Mouse (Mus musculus) c-Kit-positive CD71-positive TER-119-negative erythroid progenitor cells, embryonic 14.5 days (primary cell): ENCODE measurements around the gene Lpp.
"Not testable (repeated sequence)": the region's sequence is repeated elsewhere in the genome, so short reads cannot be mapped to it uniquely, and the experiment has no call there.

Experiments
- DNase-seq: peaks from one replicate; pipeline ENCODE4 v3.0.0-alpha.2; 2013; ENCODE audit warnings: low read depth

Lpp gene

DNA sequence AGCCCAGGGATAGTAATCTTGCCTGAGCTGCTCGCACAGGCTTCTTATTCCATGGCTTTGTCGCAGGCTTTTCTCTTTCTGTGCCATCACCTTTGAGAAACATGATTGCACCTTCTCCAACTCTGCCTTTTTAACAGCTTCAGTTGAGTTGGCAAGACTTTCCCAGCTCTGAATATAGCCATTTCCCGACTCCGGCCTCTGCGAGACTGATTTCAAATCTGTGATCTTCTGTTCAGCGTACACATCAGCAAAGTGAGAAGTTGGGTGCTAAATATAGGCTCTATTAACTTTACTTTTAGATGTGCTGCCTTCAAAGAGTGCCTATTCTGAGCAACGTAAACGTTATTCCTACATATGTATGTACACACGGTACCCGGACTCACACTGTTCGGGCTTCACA is 597.0 kb downstream of the Lpp start:
- DNase-seq = no peak

DNA sequence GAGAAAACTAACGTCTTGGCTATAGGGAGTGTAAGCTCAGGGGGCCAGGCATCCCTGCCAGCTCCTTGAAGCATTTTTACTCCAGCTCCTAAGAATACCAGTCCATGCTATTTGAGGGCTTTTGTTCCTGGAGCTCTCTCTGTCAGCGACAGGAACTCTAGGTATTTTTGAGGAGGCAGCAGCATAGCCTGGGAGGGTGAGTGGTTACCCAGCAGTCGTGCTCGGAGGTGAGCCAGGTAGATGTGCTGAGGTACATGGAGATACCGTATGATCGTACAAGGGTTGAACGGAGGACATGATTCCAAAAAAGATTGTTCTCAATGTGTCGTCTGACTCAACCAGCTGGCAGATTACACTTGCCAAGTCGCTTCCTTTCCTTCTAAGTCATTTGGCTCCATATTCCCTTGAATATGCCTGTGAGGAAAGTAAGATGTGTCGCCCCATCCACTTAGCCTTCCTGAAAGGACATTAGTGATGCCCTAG is 597.8 kb downstream of the Lpp start:
- no peak for DNase-seq

DNA sequence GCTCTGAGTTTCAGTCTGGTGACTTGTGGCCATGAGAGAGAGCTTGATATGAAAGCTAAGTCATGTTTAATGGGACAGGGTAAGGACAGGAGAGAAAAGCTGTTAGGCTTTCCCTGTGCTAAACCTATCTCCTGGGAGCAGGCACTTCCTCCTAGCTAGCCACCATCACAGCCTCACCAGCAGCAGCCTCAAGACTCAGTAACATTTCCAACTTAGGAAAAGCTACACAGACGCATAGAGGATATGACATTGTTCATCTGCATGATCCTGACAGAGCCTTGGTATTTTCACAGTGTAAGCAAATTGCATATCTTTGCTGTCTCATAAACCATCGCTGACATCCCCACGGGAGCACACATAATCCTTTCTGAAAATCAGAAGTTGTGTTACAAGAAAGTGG is 598.7 kb downstream of the Lpp start:
- DNase-seq = no peak

DNA sequence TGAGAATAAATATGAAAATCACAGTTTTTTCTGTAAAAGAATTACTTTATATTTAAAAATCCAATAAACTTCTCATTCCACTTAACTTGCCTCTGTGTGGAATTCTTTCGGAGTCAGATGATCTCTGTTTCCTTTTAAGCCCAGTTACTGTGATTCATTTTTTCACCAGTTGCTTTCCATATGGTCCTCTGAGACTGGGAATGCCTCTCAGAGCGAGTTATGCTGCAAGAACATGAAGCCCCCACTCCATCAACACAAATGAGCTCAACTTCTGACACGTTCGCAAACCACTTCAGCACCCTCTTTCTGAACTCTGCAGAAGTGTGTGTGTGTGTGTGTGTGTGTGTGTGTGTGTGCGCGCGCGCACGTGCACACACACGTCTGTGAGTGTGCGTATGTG is 599.2 kb downstream of the Lpp start:
- no peak for DNase-seq

DNA sequence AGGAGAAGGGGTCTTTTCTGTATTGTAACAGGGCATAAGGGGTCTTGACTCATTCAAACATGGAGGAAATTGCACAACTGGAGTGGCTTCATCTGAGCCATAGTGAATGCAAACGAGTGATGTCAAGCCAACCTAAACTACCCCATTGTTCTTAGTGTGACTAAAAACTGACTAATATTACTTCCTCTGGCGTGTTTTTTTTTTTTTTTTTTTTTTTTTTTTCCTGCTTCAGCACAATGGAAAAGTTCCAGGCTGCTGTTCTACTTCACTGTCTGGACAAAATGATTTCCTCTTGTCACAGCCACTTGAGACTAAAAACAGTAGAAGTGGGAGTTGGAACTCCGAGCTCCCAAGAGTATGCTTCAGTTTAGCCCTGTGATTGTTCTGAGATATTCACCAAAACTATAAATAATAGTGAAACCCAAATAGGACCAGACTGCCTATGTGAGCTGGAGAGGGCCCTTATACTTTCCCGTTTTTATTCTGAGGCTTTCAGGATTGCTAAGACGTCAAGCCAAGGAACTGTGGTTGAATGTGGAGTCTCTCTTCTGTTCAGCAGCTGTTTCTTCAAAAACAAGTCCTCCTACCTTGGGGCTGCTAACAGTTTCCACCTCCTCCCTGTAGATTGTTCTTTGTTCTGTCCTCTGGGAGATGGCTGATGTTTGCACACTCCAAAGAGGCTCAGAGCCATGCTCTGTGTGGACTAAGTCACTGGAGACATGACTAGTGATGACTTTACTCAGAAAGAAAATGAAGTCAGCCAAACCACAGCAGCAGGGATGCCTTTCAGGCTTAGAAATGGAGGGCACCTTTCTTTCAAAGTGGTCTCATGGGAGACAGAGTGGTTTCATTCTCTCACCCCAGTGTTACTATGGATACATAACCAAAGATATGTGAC is 617.9 kb downstream of the Lpp start:
- DNase-seq = no peak

DNA sequence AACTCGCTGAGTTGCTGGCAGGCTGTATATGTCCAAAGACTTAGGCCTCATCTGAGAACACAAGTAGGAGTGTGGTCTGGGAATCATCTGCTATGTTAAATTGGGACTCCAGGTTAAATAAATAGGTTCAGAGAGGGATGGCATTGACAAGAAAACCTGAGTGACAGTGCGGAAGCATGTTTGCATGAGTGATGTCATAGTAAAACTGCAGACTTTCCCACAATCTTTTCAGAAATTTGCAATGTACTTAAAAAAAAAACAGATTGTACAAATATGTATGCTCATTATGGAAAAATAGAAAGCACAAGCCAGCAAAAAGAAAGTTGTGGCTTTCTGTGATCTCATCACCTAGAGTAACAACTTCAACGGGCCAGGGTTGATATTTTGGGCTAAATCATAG is 619.6 kb downstream of the Lpp start:
- DNase-seq = no peak

DNA sequence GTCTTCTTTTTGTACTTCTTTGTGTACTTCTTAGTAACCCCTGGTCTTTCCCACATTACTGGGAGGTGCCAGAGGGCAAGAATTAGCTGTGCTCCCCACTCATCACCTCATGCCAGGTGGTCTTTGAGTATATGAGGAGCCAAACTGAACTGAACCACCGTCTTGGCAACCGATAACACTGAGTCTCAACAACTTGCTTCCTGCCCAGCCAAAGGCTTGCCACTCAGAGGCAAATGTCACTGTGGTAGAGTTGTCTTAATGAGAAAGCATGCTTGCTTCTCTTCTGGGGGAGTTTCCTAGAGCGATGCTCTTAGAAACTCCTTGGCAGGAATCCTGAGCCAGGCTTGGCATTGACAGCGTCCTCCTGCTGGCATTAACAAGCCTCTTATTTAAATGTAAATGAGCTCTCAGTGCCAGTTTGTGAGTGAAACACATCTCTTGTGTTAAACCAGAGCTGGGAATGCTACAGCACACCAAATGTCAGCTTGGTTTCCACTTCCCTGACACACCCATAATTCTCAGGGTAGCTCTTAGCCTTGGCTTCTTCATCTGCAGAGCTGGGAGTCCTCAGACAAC is 623.0 kb downstream of the Lpp start:
- no peak for DNase-seq

DNA sequence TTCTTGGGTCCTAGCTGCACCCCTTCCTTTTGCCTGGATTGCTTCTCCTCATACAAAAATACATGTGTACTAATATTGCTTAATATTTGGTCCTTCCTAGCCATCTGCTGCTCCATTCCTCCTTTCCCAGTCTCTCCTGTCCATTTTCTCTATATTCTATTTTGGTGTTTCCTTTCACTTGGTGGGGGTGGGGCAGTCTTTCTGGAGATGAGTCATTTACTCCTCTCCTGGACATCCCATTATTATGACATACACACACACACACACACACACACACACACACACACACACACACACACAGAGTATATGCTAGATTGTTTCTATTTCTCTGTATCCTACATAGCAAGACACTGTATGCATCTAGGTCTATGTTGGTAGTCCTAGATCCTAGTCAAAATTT is 623.7 kb downstream of the Lpp start:
- no peak for DNase-seq

DNA sequence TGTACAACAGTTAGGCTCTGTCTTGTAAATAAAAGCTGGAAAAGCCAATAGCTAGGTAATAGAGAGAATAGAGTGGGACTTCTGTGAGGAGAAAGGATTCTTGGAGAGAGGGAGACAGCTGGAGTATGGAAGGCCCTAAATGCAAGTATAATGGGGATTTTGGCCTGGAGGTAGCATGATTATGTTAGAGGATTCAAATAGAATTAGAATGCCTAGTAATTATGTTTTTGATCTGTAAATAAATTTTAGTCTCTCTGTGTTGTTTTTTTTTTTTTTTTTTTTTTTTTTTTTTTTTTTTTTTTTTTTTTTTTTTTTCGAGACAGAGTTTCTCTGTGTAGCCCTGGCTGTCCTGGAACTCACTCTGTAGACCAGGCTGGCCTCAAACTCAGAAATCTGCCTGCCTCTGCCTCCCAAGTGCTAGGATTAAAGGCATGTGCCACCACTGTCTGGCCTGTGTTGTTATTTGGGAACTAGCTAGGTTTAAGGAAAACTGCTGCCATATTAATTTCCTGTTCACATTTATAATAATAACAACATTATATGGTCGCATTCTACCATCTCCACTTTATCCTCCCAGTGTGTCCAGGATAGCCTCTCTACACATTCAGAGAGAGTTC is 628.5 kb downstream of the Lpp start:
- not testable (repeated sequence) for DNase-seq

DNA sequence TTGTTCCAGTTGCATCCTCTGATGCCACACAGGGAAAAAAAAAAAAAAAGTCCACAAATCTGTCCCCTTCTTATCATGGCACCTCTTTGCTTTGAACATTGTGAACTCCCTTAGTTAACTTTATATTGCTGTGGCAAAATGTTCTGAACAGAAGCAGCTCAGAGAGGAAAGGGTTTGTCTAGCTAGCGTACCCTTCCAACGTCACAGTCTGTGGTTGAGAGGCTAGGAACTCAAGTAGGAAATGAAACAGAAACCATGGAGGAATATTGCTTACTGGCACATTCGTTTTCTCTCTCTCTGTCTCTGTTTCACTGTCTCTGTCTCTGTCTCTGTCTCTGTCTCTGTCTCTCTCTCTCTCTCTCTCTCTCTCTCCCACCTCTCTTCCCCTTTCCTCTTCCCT is 631.3 kb downstream of the Lpp start:
- DNase-seq = no peak

DNA sequence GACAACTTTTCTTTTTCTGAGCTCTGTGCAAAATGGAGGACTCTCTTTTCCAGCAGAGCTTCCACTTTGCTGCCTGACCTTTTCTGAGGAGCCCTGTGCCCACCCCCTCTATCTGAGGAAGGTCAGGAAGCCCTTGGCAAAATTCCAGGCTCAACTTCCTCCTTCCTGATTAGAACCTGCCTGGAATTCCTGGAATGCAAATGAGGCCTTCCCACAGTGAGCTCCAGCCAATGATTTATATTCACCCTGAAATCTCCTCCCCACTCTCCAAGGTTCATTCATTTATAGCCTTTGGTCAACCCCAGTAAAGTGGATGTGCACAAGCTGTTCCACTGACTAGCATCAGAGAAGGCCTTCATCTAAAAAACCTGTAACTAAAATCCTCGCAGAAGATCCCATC is 632.9 kb downstream of the Lpp start:
- no peak for DNase-seq

DNA sequence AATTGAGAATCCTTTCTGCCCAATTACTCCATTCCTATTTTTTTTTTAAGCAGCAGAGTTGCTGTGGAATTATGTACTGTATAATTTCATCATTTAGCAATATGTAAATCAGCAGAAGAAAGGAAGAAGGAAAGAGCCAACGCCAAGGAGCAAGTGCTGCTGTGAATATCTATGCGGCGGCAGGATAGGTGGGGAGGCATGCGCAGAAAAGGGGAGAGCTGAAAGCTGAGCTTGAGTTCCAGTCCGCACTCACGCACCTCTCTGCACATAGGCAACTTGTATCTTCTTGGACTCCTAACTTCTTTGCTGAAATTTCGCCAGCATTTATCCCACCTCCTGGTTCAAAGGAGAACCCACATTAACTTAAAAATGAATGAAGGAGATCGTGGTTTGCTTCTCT is 636.2 kb downstream of the Lpp start:
- DNase-seq = no peak

DNA sequence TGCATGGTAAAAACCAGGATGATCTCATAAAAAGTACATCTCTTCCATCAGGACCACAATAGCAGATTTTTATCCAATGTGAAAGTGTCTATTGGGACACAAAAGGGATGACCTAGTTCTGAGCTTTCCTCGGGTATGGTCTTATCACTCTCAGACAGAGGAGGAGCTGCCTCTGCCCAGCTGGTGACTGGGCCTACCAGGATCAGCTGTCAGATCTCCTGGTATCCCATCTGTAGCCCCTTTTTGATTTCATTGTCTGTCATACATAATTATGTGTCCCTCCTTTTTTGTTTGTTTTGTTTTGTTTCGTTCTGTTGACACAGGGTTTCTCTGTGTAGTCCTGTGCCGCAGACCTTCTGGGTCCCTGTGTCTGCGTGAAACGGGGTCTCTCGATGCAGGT is 644.1 kb downstream of the Lpp start:
- DNase-seq = no peak

DNA sequence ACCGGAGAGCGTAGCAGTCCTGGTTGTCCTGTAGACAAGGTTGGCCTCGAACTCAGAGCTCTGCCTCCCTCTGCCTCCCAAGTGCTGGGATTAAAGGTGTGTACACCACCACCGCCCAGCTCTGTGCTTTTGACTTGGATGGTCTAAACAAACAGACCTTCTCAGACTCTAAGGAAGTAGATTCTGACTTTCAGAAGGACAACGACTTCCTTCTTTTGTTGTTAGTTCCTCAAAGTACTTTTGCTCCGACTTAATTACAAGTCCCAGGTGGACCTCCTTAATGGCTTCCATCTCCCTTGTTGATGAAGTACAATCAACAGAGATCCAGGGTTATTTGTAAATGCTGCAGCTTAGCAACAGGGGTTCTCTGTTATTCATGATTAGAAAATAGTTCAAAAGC is 645.2 kb downstream of the Lpp start:
- no peak for DNase-seq

DNA sequence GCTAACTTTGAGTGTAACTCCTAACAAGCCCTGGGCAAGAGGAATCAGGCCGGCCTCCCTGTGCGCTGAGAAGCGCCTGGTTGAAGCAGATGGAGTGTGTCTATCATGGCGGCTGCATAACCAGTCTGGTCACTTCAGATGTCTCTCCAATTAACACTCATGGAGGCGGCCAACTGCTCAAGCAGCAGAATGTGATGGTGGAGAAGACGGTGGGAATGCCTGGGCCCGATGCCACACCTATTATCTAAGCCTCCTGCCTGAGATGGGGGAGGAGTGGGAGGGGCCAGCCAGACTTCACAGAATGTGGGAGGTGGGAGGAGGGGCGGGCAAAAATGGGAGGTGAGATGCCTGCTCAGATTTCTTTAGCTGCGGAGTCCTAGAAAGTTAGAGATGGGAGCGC is 646.6 kb downstream of the Lpp start:
- DNase-seq = no peak

DNA sequence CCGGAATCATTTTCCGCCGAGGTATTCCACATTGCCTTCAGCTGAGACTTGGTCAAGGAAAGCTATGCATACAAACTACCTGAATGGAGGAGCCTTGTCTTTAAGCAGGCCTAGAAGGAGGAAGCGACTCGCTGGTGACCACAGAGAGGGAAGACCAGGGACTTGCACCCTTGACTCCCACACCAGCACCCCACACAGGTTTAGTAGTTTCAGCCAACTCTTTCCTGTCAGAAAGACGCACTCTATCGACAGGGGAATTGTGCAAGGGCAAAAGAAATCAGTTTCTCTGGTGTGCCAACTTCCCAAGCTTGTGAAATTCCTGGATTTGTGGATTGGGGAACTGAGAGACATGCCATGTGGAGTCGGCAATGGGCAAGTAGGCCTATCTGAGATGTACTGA is 647.9 kb downstream of the Lpp start:
- no peak for DNase-seq

DNA sequence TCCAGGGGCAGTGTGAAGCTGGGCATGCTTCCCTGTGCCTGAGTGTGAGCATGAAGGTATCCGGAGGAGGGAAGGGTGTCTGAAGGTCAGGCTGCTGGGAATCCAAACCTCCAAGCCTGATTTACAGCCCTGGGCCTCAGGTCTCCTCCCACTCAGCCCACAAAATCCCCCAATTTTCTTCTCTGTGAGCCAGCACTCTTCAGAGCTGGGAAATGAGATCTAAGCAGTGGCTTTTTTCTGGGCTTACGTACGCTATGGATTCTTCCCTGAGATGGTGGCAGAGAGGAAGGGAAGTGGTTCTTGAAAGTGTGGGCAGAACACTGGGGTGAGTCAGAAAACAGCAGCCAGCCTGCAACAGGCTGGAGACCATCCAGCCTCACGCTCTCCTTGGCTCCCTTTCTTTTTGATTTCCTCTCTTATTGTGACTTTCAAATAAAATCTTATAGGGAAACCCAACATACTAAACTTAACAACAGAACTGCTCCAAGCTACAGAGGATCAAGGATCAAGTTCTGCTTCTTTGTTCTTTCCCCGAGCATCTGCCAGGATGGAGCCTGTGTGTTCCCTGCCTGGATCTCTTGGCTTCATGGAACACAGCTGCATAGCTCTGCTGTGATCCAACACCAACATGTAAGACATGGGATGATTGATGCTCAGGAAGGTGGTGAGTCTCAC is 648.7 kb downstream of the Lpp start:
- DNase-seq = no peak
